Mouse (Mus musculus) lung, postnatal 25 days (tissue): ENCODE measurements around the gene Ppan.

Experiments
- DNase-seq: peaks from one replicate; pipeline ENCODE4 v3.0.0; 2022; ENCODE audit warnings: low spot score

The Ppan gene

DNA sequence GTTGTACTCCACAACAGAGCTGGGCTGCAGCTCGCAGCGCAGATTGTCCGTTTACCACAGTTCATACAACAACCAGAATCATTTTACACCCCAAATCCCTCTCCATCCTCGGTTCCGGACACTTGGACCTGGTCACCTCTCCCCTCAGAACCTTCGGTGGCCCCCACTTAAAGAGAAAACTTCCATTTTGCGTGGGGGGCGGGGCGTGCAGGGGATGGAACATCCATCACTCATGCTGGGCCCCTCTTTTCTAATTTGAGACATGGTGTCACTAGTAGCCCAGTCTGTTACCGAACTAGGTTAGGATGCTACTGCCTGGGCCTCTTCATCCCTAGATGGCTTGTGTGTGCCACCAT is 9.3 kb upstream of the Ppan start:
- no peak for DNase-seq

DNA sequence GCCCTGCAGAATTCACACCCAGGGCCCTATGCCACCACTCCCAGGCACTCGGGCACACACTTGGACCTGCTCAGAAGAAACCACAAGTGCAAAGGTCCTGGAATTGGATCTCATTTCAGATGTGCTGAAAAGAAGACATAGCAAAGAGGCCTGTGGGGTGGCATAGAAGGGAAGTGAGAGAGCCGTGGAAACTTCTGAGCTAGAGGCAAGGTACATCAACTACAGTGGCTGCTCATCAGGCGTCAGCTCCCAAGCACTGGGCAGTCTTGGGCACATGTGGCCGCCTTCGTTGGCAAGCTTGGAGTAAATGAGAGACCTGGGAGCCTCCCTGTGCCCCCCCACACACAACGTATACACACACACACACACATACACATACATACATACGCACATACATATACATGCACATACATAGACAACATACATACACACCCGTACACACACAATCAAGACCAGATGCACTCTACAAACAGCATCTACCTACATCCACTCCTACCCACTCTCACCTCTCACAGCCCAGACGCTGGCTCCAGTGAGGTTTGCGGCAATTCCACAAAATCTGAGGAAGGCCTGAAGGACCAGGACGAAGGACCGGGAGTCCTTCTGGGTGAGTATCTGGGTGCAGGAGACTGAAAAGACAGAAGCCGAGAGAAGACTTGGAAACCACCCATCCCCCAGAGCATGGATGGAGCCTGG is 8.7 kb upstream of the Ppan start, which contains the start of gene Angptl6:
Angptl6 (minus strand) TSS at position 631 of the 696 bp plus-strand sequence.
- DNase-seq, result no peak

- DNase-seq, result no peak
These were observed 1.4 kb upstream of the Ppan start for GRCm38 (mm10) chr9:20886563-20886962.

GRCm38 (mm10) chr9:20887191-20887590 is 784 bp upstream of the Ppan start:
- DNase-seq, result no peak

- no peak for DNase-seq
These were observed 401 bp downstream of the Ppan start for GRCm38 (mm10) chr9:20888386-20888765.

GRCm38 (mm10) chr9:20889185-20890141 is 1.5 kb downstream of the Ppan start:
- no peak for DNase-seq

DNA sequence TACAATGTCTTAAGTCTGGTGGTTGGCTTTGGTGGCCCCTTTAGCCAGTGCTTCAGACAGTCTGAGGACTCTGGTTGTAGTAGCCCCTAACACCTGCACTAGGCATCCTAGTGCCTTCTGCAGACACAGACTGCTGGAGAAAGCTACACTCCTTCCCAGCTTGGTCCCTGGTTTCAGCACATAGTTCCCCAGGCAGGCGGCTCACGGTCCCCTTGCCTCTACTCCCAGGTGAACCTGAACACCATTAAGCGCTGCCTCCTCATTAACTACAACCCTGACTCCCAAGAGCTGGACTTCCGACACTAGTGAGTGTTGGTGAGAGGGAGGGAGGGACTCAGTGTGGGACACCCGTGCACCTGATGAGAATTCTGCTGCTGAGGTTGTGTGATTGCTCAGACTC is 2.4 kb downstream of the Ppan start:
- DNase-seq, result no peak

GRCm38 (mm10) chr9:20891339-20892103 is 3.5 kb downstream of the Ppan start:
- DNase-seq, result no peak

DNA sequence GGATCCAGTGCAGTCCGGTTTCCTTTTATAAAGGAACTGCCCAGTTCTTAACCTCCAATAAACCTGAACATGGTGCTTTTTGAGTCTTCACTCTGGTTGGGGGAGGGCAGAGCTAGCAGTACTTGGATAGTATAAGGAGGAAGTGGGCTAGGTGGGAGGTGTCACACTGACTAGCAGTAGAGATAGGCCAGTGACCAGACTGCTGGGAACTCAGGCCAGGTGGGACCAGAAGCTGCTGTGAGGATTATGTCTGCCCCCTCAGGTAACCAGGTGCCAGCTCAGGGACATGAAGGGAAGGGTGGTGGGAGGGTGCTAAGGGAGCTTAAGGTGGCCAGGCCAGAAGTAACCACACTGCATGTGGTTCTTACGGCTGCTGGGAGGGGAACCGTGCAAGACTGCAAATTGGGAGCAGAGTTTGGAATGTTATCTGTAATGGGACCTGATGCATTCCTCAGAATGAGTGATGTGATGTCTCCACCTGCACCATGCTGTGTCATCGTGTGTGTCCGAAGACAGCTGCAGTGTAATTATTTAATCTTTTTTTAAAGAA is 4.2 kb downstream of the Ppan start:
- no peak for DNase-seq

GRCm38 (mm10) chr9:20893069-20893468 is 5.1 kb downstream of the Ppan start:
- no peak for DNase-seq

DNA sequence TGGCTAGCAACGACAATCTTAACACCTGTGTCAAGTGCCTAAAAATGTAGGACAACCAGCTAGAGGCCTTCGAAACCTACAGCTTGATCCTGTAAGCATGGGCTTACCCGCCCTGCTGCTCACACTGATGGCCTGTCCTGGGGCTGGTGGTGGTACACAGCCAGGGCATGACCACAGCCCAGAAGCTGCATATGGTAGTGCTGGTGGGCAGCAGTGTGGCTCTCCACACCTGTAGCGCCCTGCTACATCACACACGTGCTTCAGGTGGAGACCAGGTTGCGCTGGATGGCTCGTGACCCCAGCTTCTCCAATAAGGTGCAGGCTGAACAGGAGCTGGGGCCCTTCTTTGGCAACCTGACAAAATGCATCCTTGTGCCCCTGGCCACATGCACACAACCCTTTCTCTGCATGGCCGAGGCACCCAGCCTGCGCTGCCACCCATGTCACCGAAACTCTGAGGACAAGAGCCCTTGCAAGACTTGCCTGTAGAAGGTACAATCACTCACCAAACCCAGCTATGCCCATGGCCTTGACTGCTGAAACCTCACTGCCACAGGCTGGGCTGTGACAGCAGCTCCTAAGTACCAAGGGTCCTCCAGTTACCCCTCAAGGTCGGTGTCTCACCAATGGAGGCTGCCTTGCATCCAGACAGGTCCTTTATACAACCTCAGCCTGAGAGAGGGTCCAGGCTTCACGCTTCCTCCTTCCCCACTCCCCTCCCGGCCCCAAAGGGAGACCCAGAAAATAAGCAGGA is 5.8 kb downstream of the Ppan start:
- DNase-seq, result no peak

DNA sequence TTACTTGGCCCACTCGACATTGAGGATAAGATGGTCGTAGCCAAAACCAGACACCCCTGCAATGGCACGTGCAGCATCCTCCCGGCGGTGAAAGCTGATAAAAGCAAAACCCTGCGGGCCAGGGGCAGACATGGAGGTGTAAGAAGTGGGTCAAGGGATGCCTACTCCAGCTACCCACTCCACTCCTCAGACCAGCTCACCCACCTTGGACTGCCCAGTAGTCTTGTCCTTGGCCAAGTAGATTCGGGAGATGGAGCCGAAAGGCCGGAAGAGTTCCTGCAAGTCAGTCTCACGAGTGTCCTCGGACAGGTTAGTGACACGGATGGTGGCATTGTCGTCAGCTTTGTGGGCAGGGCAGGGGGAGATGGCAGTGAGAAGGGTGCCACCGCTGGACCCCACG is 6.7 kb downstream of the Ppan start:
- no peak for DNase-seq

DNA sequence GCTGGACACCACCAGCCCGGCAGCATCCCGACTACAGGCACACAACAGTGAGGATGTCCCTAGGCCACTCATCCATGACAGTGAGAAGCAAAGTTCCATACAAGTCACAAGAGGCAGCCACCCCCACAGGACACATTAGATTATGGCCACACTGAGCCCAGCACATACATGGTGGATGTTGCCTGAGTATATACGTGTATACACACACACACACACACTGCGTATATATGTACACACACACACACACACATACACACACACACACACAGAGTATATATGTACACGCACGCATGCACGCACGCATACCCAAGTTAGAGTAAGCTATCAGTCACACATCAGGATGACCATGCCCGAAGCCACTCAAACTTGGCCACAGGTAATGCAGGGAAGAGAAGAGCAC is 7.4 kb downstream of the Ppan start:
- no peak for DNase-seq

- no peak for DNase-seq
These were observed 9.9 kb downstream of the Ppan start for GRCm38 (mm10) chr9:20897736-20898510.

GRCm38 (mm10) chr9:20898511-20899073 is 10.6 kb downstream of the Ppan start, which contains the start of gene Eif3g:
Eif3g (minus strand) TSS chr9:20898623.
- DNase-seq, result peak; percentile 87

DNA sequence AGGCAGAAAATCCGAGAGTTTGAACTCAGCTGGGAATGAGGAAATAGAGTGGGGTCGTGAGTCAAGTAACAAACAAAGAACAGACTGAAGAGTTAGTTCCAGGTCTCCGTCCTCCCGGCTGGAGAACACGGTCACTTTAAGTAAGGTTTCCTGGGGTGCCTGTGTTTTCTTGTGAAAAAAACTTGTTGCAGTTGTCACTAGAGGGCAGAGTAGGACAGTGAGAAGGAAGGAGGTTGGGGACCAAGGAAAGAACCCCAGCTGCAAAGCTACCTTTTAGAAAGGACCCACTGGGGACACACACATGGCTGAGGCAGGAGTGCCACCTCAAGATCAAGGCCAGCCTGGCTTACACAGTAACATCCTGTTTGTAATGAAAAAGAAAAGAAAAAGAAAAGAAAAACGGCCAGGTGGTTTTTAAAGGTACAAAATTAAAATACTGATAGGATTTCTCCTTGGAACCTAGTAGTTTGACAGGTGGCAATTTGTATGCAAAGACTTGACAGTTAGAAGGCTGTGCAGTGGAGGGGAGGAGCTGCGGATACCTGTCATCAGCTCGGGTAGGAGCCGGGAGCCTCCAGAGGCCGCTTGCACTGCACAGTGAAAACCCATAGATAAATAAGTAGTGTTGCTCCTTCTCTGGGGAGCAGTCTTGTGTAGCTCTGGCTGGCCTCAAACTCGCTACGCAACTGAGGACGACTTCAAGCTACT is 13.6 kb downstream of the Ppan start:
- DNase-seq, result peak; percentile 73

- no peak for DNase-seq
These were observed 14.2 kb downstream of the Ppan start for GRCm38 (mm10) chr9:20902174-20902491.

GRCm38 (mm10) chr9:20909948-20910347 is 22.0 kb downstream of the Ppan start:
- DNase-seq, result peak; percentile 18

GRCm38 (mm10) chr9:20916160-20916559 is 28.2 kb downstream of the Ppan start:
- DNase-seq, result peak; percentile 57

- no peak for DNase-seq
These were observed 35.3 kb downstream of the Ppan start for GRCm38 (mm10) chr9:20923258-20923657.
